Mouse (Mus musculus) liver, postnatal 0 days (tissue): ENCODE measurements around the gene Tsnax.

Experiments used
- CTCF ChIP-seq: sonication (generic); IDR thresholded peaks from 2 replicates; pipeline ENCODE4 v1.5.1; 2016; ENCODE audit warnings: antibody characterized with exemption, low read depth
- EP300 ChIP-seq: IDR thresholded peaks from 2 replicates; pipeline ENCODE4 v1.6.1; 2016; ENCODE audit warnings: antibody characterized with exemption, low read depth, mild to moderate bottlenecking

GRCm38 (mm10) chr8:125027211-125027610 is 14.4 kb downstream of the Tsnax start:
- no peak for TF ChIP-seq EP300
- no peak for TF ChIP-seq CTCF
